Mouse (Mus musculus): ENCODE measurements at regions not wholly inside any gene's neighbourhood (a gene's known extent, or its start where the extent isn't known, plus 50 kb on each side); places are given as distances from the start of the nearest gene placed in this dataset.
"Not testable (repeated sequence)": the region's sequence is repeated elsewhere in the genome, so short reads cannot be mapped to it uniquely, and the experiment has no call there.

- H3K4me3 ChIP-seq; DNase-seq (ENCODE audit: low spot score); H3K36me3 ChIP-seq; H3K27me3 ChIP-seq (ENCODE audit: low read depth, poor library complexity, severe bottlenecking); H3K4me1 ChIP-seq; H3K27ac ChIP-seq (replicated peaks): not testable (repeated sequence)
- WGBS: 88% methylated on average over 5 of the region's 5 CpGs
- H3K9me3 ChIP-seq (replicated peaks): peaks cover 28% of the 10 kb centered on the region
These were observed 87.2 kb downstream of the Catsperg2 start for GRCm38 (mm10) chr7:29639591-29639990.

- no peaks in the 10 kb centered on the region for H3K36me3 ChIP-seq
- no peaks in the 10 kb centered on the region for H3K9me3 ChIP-seq (replicated peaks)
- H3K27me3 ChIP-seq (ENCODE audit: low read depth, poor library complexity, severe bottlenecking): no peaks in the 10 kb centered on the region
- H3K4me3 ChIP-seq: no peak overlapping the region
- no peak overlapping the region for H3K27ac ChIP-seq (replicated peaks)
- 74% methylated on average over 1 of the region's 1 CpGs for WGBS
- no peak for DNase-seq (ENCODE audit: low spot score)
- no peaks in the 10 kb centered on the region for H3K4me1 ChIP-seq
These were observed 83.9 kb upstream of the Sipa1l3 start for GRCm38 (mm10) chr7:29602356-29602755.

- H3K27ac ChIP-seq (replicated peaks): no peak overlapping the region
- no peaks in the 10 kb centered on the region for H3K4me1 ChIP-seq
- no peaks in the 10 kb centered on the region for H3K36me3 ChIP-seq
- no peak overlapping the region for H3K4me3 ChIP-seq
- H3K27me3 ChIP-seq (ENCODE audit: low read depth, poor library complexity, severe bottlenecking): no peaks in the 10 kb centered on the region
- WGBS: 85% methylated on average over 6 of the region's 6 CpGs
- no peak for DNase-seq (ENCODE audit: low spot score)
- H3K9me3 ChIP-seq (replicated peaks): no peaks in the 10 kb centered on the region
These were observed 82.9 kb upstream of the Sipa1l3 start for GRCm38 (mm10) chr7:29601337-29601736.

DNA sequence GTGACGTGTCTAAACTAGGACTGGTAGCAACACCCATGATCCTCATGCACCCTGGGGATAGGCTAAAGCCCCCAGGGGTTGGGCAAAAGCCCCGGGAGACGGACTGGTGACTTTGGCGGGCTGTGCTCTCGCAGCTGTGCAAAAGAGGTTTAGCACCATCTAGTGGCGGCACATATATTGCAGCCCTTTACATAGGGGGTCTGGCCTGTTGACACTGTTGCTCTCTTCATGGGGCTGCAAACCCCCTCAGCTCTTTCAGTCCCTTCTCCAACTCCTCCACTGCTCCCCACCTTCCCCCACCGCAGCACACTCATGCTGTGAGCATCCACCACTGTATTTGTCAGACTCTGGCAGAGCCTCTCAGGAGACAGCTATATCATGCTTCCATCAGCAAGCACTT lies 78.8 kb upstream of the Sipa1l3 start:
- H3K4me3 ChIP-seq; H3K27ac ChIP-seq (replicated peaks); H3K36me3 ChIP-seq; H3K4me1 ChIP-seq; H3K9me3 ChIP-seq (replicated peaks); H3K27me3 ChIP-seq (ENCODE audit: low read depth, poor library complexity, severe bottlenecking): not testable (repeated sequence)
- DNase-seq (ENCODE audit: low spot score): peak; percentile 48
- WGBS: 28% methylated on average over 7 of the region's 7 CpGs

DNA sequence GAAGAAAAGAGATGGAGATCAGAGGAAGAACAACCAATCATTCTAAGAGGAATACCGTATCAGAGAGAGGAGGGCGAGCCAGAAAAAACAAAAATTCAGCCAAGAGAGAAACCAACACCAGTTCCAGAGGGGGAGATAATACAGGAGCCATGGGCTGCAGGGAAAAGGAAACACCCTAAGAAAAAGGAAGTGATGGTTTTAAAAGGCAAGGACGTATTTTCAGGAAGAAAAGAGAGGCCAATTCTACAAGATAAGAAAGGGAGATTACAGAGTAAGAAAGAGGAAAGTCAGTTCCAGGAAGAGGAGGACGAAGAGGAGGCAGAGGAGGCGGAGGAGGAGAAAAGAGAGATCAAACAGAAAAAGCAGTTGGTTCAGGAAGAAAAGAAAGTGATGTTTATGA lies 59.7 kb upstream of the Sipa1l3 start:
- 71% methylated on average over 5 of the region's 5 CpGs for WGBS
- Histone ChIP-seq H3K36me3 (no peaks in the 10 kb centered on the region), H3K4me3 (no peak overlapping the region), H3K9me3 (replicated peaks) (0 out of 2 replicates have a peak, but pooled peaks cover 7% of the 10 kb centered on the region), H3K4me1 (no peaks in the 10 kb centered on the region), H3K27ac (replicated peaks) (no peak overlapping the region), H3K27me3 (ENCODE audit: low read depth, poor library complexity, severe bottlenecking) (no peaks in the 10 kb centered on the region)
- no peak for DNase-seq (ENCODE audit: low spot score)

GRCm38 (mm10) chr7:29575606-29576005 lies 57.2 kb upstream of the Sipa1l3 start:
- Histone ChIP-seq H3K4me1 (no peaks in the 10 kb centered on the region), H3K4me3 (no peak overlapping the region), H3K27ac (replicated peaks) (no peak overlapping the region), H3K36me3 (no peaks in the 10 kb centered on the region), H3K9me3 (replicated peaks) (0 out of 2 replicates have a peak, but pooled peaks cover 7% of the 10 kb centered on the region), H3K27me3 (ENCODE audit: low read depth, poor library complexity, severe bottlenecking) (no peaks in the 10 kb centered on the region)
- no peak for DNase-seq (ENCODE audit: low spot score)
- 67% methylated on average over 1 of the region's 1 CpGs for WGBS
